Mouse (Mus musculus) embryonic facial prominence, embryonic 11.5 days (tissue): Measurements from ENCODE around the gene Abracl. TPM values are rescaled to one million over a fixed set of nuclear protein-coding genes. Genes with fewer than 3 reads are reported as not detected.

Source experiments
- ATAC-seq: fragments of 200-750 bp; cut with Nextera tagmentation; replicated peaks from 2 replicates; pipeline ENCODE4 v1.8.0; 2017; ENCODE audit warnings: low read depth; ENCODE audit not compliant: insufficient number of reproducible peaks, low FRiP score, low TSS enrichment
- DNase-seq: peaks from one replicate; pipeline ENCODE4 v3.0.0-alpha.2; 2015; ENCODE audit warnings: low spot score
- H3K27ac ChIP-seq: fragments of 300-500 bp; sonication (generic); replicated peaks from 2 replicates; pipeline ENCODE4 v1.5.1; 2014; ENCODE audit warnings: mild to moderate bottlenecking, low read depth, low read length, control low read depth
- H3K27me3 ChIP-seq: fragments of 300-500 bp; sonication (generic); 2 replicates; pipeline ENCODE4 v1.6.1; 2014; ENCODE audit warnings: mild to moderate bottlenecking, low read length, moderate library complexity, mixed read lengths; ENCODE audit not compliant: control insufficient read depth, insufficient read depth
- H3K36me3 ChIP-seq: fragments of 300-500 bp; sonication (generic); replicated peaks from 2 replicates; pipeline ENCODE4 v1.6.1; 2014; ENCODE audit warnings: low read depth, mild to moderate bottlenecking, low read length, moderate library complexity, mixed read lengths; ENCODE audit not compliant: control insufficient read depth, insufficient read depth
- H3K4me1 ChIP-seq: fragments of 300-500 bp; sonication (generic); 2 replicates; pipeline ENCODE4 v1.6.1; 2014; ENCODE audit warnings: low read length, mixed read lengths; ENCODE audit not compliant: control insufficient read depth, insufficient read depth
- H3K4me2 ChIP-seq: fragments of 300-500 bp; sonication (generic); 2 replicates; pipeline ENCODE4 v1.6.1; 2014; ENCODE audit warnings: low read depth, mild to moderate bottlenecking, control low read depth, low read length, moderate library complexity
- H3K4me3 ChIP-seq: fragments of 300-500 bp; sonication (generic); 2 replicates; pipeline ENCODE4 v1.5.1; 2014; ENCODE audit warnings: low read depth, low read length, control low read depth
- H3K9ac ChIP-seq: fragments of 300-500 bp; sonication (generic); replicated peaks from 2 replicates; pipeline ENCODE4 v1.6.1; 2014; ENCODE audit warnings: mild to moderate bottlenecking, control low read depth, low read length
- H3K9me3 ChIP-seq: fragments of 300-500 bp; sonication (generic); replicated peaks from 2 replicates; pipeline ENCODE4 v1.6.1; 2016; ENCODE audit warnings: mild to moderate bottlenecking, low read length, inconsistent platforms, mixed read lengths; ENCODE audit not compliant: control insufficient read depth
- WGBS: fragments of 180-500 bp; shearing (Covaris S2); extraction: QIAGEN DNeasy Blood & Tissue Kit; methylation state at CpG from one replicate; pipeline ENCODE4 v1.1.7; 2014; 5-methylcytosine and 5-hydroxymethylcytosine counted together
- polyA plus RNA-seq: library from polyadenylated mRNA; unstranded; fragments of >200 nt; fragmentation: Nextera tagmentation; extraction: Ambion mirVana; gene quantifications from 2 replicates; pipeline ENCODE4 v1.2.1, GENCODE M21; 2014

The Abracl gene
- polyA plus RNA-seq, 1 experiment from 2014 or later, result 208 TPM

DNA sequence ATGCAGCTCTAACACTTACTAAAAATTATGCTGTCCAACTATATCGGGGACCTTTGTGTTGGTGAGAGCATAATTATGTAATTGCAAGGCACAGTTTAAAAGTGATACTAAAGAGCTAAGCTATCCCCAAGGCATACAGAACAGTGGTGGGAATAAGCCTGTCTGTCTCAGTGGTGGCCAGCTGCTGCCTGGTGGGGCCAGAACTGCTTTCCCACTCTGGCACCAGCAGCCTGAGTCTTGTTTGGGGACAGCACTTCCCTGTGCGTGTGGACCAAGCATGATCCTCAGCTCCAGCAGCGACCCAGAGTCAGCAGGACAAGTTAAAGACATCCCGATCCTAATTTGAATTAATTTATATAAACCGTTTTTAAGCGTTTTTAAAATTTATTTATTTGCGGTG, 2.6 kb downstream of the Abracl start:
- no peaks in the 10 kb centered on the region for H3K27me3 ChIP-seq
- DNase-seq (no peak), ATAC-seq (no peak)
- H3K4me2 ChIP-seq, result no peak overlapping the region
- H3K27ac ChIP-seq, result no peak overlapping the region
- H3K9ac ChIP-seq, result no peak overlapping the region
- no peak overlapping the region for H3K4me3 ChIP-seq
- no peaks in the 10 kb centered on the region for H3K9me3 ChIP-seq
- no peaks in the 10 kb centered on the region for H3K36me3 ChIP-seq
- no peaks in the 10 kb centered on the region for H3K4me1 ChIP-seq
- 83% methylated on average over 7 of the region's 7 CpGs for WGBS

GRCm38 (mm10) chr10:18011761-18012160, 11.3 kb downstream of the Abracl start:
- no peak overlapping the region for H3K9ac ChIP-seq
- no peaks in the 10 kb centered on the region for H3K27me3 ChIP-seq
- no peaks in the 10 kb centered on the region; the same call in 1 of the 2 replicates for H3K36me3 ChIP-seq
- H3K27ac ChIP-seq, result no peak overlapping the region
- WGBS, result 89% methylated on average over 5 of the region's 5 CpGs
- ATAC-seq (no peak), DNase-seq (no peak)
- no peak overlapping the region for H3K4me3 ChIP-seq
- H3K4me2 ChIP-seq, result no peak overlapping the region
- H3K4me1 ChIP-seq, result no peaks in the 10 kb centered on the region
- H3K9me3 ChIP-seq, result no peaks in the 10 kb centered on the region

DNA sequence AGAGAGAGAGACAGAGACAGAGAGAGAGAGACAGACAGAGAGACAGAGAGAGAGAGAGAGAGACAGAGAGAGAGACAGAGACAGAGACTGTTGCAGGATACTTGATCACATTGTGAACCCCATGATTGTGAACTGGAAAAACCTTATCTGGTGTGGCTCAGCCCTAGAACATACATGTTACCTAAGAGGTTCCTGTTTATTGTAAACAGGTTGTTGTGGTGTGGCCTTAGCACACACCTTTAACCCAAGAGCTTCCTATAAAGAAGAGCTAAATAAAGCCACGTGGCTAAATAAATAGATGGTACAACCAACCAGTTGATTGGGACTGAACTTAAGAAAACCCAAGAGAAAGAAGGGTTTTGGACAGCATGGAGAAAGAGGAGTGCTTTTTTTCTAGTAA, 13.3 kb downstream of the Abracl start:
- no peak for ATAC-seq
- Histone ChIP-seq H3K9me3 (no peaks in the 10 kb centered on the region), H3K4me2 (no peak overlapping the region), H3K27me3 (no peaks in the 10 kb centered on the region), H3K27ac (no peak overlapping the region), H3K9ac (no peak overlapping the region), H3K4me1 (no peaks in the 10 kb centered on the region), H3K36me3 (no peaks in the 10 kb centered on the region), H3K4me3 (no peak overlapping the region)
- 89% methylated on average over 1 of the region's 1 CpGs for WGBS
- DNase-seq, result no peak

GRCm38 (mm10) chr10:18008118-18008517, 15.0 kb downstream of the Abracl start:
- H3K4me2 ChIP-seq, result no peak overlapping the region
- H3K4me3 ChIP-seq, result no peak overlapping the region
- no peaks in the 10 kb centered on the region for H3K36me3 ChIP-seq
- ATAC-seq (no peak), DNase-seq (no peak)
- no peak overlapping the region for H3K27ac ChIP-seq
- H3K27me3 ChIP-seq, result no peaks in the 10 kb centered on the region
- no peaks in the 10 kb centered on the region for H3K9me3 ChIP-seq
- H3K4me1 ChIP-seq, result no peaks in the 10 kb centered on the region
- H3K9ac ChIP-seq, result no peak overlapping the region

DNA sequence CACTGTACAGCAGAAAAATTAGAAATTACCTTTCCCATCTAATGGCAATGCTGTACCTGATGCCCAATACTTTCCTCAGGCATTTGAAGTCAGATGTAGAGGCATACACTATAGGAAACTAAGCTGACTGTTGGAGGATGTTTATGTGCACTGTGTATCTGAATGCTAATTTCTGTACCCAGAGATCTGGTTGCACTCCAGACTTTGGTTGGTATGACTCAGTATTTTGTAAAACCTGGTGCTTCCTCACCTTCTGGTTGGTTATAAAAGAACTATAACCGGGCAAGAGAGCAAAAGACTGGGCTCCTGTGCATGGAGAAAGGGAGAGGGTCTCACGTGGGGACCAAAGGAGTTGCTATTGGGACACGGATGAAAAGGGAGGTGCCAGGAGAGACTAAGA, 15.8 kb downstream of the Abracl start:
- Histone ChIP-seq H3K9me3 (no peaks in the 10 kb centered on the region), H3K4me3 (no peak overlapping the region), H3K27me3 (no peaks in the 10 kb centered on the region), H3K4me1 (no peaks in the 10 kb centered on the region), H3K36me3 (no peaks in the 10 kb centered on the region), H3K9ac (no peak overlapping the region), H3K27ac (no peak overlapping the region), H3K4me2 (no peak overlapping the region)
- DNase-seq, result no peak
- ATAC-seq, result no peak
- 92% methylated on average over 3 of the region's 3 CpGs for WGBS

- no peaks in the 10 kb centered on the region for H3K36me3 ChIP-seq
- H3K27me3 ChIP-seq, result no peaks in the 10 kb centered on the region
- WGBS, result 96% methylated on average over 1 of the region's 1 CpGs
- H3K27ac ChIP-seq, result no peak overlapping the region
- no peaks in the 10 kb centered on the region for H3K4me1 ChIP-seq
- no peaks in the 10 kb centered on the region for H3K9me3 ChIP-seq
- H3K4me2 ChIP-seq, result no peak overlapping the region
- no peak for DNase-seq
- H3K4me3 ChIP-seq, result no peak overlapping the region
- no peak overlapping the region for H3K9ac ChIP-seq
- ATAC-seq, result no peak
These were observed 16.3 kb downstream of the Abracl start for GRCm38 (mm10) chr10:18006756-18007155.

GRCm38 (mm10) chr10:18005136-18005955, 17.7 kb downstream of the Abracl start:
- no peaks in the 10 kb centered on the region for H3K9me3 ChIP-seq
- no peak overlapping the region for H3K27ac ChIP-seq
- H3K27me3 ChIP-seq, result no peaks in the 10 kb centered on the region
- H3K36me3 ChIP-seq, result no peaks in the 10 kb centered on the region
- ATAC-seq, result no peak
- H3K4me3 ChIP-seq, result no peak overlapping the region
- H3K4me1 ChIP-seq, result no peaks in the 10 kb centered on the region
- no peak overlapping the region for H3K9ac ChIP-seq
- no peak for DNase-seq
- H3K4me2 ChIP-seq, result no peak overlapping the region
- WGBS, result 79% methylated on average over 7 of the region's 7 CpGs

DNA sequence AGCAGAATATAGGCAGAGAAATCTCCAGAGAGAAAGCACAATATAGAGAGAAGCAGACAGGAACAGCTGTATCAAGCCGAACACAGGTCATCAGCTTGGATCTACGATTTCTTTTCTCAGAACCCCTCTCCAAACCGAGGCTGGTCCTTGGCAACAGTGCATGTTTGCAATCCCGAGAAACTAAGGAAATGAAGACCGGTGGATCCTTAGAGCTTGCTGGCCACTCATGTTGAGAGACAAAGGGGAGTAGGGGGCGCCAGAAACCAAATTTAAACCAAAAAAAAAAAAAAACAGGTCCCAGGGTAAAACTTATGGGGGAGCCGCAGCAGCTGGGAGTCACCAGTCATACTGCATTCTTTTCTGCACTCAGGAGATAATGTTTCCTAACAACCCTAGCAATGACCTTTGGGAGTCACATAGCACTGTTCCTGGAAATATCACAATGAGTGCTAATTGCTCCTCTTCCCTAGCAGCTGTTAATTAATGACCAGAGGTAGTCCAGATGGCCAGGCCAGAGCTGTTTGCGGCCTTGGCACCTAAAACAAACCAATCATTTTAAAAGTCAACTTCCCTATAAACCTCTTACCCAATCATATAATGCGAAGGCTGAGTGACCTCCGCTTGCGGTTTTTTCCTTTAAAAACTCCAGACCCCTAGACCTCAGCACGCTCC, 19.0 kb downstream of the Abracl start:
- H3K27me3 ChIP-seq, result no peaks in the 10 kb centered on the region
- H3K4me1 ChIP-seq, result no peaks in the 10 kb centered on the region
- no peaks in the 10 kb centered on the region for H3K36me3 ChIP-seq
- no peaks in the 10 kb centered on the region for H3K9me3 ChIP-seq
- ATAC-seq (no peak), DNase-seq (no peak)
- H3K4me3 ChIP-seq, result no peak overlapping the region
- no peak overlapping the region for H3K4me2 ChIP-seq
- 79% methylated on average over 12 of the region's 12 CpGs for WGBS
- H3K9ac ChIP-seq, result no peak overlapping the region
- no peak overlapping the region for H3K27ac ChIP-seq
